Mouse (Mus musculus) ES-Bruce4 (cell line): Measurements from ENCODE around the gene Rag1. TPM values are rescaled to one million over a fixed set of nuclear protein-coding genes. Genes with fewer than 3 reads are reported as not detected.

Experiments used
- H3K27ac ChIP-seq: 2 replicates; pipeline ENCODE4 v1.5.1; 2012; ENCODE audit warnings: low read length, inconsistent platforms; ENCODE audit not compliant: insufficient read depth
- H3K27me3 ChIP-seq: 2 replicates; pipeline ENCODE4 v1.6.1; 2012; ENCODE audit warnings: mild to moderate bottlenecking, low read length, inconsistent platforms; ENCODE audit not compliant: control insufficient read depth, poor library complexity, insufficient read depth, severe bottlenecking
- H3K36me3 ChIP-seq: 2 replicates; pipeline ENCODE4 v1.6.1; 2012; ENCODE audit warnings: inconsistent platforms, mild to moderate bottlenecking, low read length, moderate library complexity; ENCODE audit not compliant: control insufficient read depth, poor library complexity, insufficient read depth, severe bottlenecking
- H3K4me1 ChIP-seq: one replicate; pipeline ENCODE4 v1.8.1; 2011; ENCODE audit warnings: low read length; ENCODE audit not compliant: control insufficient read depth, insufficient read depth
- H3K4me3 ChIP-seq: 2 replicates; pipeline ENCODE4 v1.5.1; 2011; ENCODE audit warnings: low read depth, mild to moderate bottlenecking, low read length
- H3K9ac ChIP-seq: 2 replicates; pipeline ENCODE4 v1.6.1; 2012; ENCODE audit warnings: low read depth, mild to moderate bottlenecking, inconsistent platforms; ENCODE audit not compliant: poor library complexity, severe bottlenecking
- H3K9me3 ChIP-seq: replicated peaks from 2 replicates; pipeline ENCODE4 v1.6.1; 2012; ENCODE audit warnings: mild to moderate bottlenecking, low read length, inconsistent platforms; ENCODE audit not compliant: control insufficient read depth, poor library complexity, insufficient read depth, severe bottlenecking
- CTCF ChIP-seq: IDR thresholded peaks from one replicate; pipeline ENCODE4 v1.8.1; 2011; ENCODE audit warnings: low read depth, low read length
- EP300 ChIP-seq: IDR thresholded peaks from 2 replicates; pipeline ENCODE4 v1.6.1; 2011; ENCODE audit warnings: low read depth, low read length; ENCODE audit not compliant: insufficient read depth
- POLR2A ChIP-seq: IDR thresholded peaks from one replicate; pipeline ENCODE4 v1.8.1; 2011; ENCODE audit warnings: low read length; ENCODE audit not compliant: insufficient read depth
- polyA plus RNA-seq: library from polyadenylated mRNA; stranded (reverse); fragments of >200 nt; gene quantifications from 2 replicates; pipeline ENCODE4 v1.2.4, GENCODE M21; 2011; ENCODE audit warnings: low read depth; ENCODE audit not compliant: missing spikeins, insufficient read depth, insufficient read length

The Rag1 gene
- polyA plus RNA-seq, 1 experiment, result not detected

DNA sequence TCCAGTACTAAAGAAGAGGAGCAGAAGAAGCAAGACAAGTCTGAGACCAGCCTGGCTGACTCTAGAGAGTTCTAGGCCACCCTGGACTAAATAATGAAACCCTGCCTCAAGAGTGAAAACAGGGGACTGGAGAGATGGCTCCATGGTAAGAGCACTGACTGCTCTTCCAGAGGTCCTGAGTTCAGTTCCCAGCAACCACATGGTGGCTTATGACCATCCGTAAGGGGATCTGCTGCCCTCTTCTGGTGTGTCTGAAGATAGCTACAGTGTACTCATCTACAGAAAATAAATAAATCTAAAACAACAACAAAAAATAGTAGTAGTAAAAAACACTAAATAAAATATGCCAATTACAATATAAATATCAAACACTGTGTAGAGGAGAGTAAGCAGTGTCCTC is 3.5 kb downstream of the Rag1 start:
- Histone ChIP-seq H3K9ac (no peak overlapping the region), H3K9me3 (no peaks in the 10 kb centered on the region), H3K4me3 (no peak overlapping the region), H3K27ac (no peak overlapping the region), H3K36me3 (no peaks in the 10 kb centered on the region), H3K4me1 (no peaks in the 10 kb centered on the region), H3K27me3 (no peaks in the 10 kb centered on the region)
- TF ChIP-seq CTCF, result no peak
- TF ChIP-seq EP300, result no peak
- no peak for TF ChIP-seq POLR2A

- Histone ChIP-seq H3K27me3 (no peaks in the 10 kb centered on the region), H3K27ac (no peak overlapping the region), H3K9me3 (no peaks in the 10 kb centered on the region), H3K36me3 (no peaks in the 10 kb centered on the region), H3K9ac (no peak overlapping the region), H3K4me3 (no peak overlapping the region), H3K4me1 (no peaks in the 10 kb centered on the region)
- no peak for TF ChIP-seq CTCF
- no peak for TF ChIP-seq POLR2A
- TF ChIP-seq EP300, result no peak
Observed at GRCm38 (mm10) chr2:101639840-101640350, 9.4 kb downstream of the Rag1 start.

DNA sequence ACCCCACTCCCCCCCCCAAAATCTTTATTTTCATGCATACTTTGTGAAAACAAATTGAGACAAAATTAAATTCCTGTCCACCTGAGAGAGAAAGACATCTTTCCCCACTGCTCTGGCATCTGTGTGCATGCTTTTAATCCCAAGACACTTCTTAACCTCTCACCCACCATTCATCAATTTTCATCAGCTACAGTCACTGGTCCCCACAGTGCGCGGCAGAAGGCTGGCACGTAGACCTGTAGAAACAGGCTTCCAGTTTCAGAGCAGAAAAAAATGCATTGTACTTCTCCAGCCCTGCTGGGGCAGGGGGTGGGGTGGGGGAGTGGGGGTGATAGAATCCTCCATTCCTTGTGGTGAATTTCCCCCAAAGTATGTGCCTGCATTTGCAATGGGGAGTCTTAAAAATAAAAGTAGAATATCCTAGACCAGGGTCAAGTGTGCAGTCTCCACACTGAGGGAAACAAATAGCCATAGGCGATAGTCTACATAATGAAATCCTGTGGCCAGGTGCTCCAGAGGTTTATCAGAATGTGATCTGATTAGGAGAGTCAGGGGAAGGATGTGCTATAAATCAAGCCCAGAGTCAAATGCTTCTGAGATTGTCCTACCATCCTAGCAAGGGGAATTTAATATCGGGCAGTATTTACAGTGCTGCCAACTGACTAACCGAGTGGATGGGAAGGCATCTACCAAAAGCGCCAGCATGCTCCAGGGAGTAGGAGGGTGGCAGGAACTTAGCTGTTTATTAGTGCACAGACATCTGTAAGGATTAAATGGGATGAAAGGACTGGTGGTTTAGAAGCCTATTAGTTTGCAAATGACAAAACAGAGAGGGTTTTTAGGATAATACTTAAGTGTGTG is 10.1 kb downstream of the Rag1 start:
- no peak for TF ChIP-seq CTCF
- TF ChIP-seq POLR2A, result no peak
- no peak for TF ChIP-seq EP300
- no peaks in the 10 kb centered on the region for H3K27me3 ChIP-seq
- no peak overlapping the region for H3K27ac ChIP-seq
- no peaks in the 10 kb centered on the region for H3K4me1 ChIP-seq
- H3K9ac ChIP-seq, result no peak overlapping the region
- H3K9me3 ChIP-seq, result no peaks in the 10 kb centered on the region
- no peak overlapping the region for H3K4me3 ChIP-seq
- no peaks in the 10 kb centered on the region for H3K36me3 ChIP-seq

DNA sequence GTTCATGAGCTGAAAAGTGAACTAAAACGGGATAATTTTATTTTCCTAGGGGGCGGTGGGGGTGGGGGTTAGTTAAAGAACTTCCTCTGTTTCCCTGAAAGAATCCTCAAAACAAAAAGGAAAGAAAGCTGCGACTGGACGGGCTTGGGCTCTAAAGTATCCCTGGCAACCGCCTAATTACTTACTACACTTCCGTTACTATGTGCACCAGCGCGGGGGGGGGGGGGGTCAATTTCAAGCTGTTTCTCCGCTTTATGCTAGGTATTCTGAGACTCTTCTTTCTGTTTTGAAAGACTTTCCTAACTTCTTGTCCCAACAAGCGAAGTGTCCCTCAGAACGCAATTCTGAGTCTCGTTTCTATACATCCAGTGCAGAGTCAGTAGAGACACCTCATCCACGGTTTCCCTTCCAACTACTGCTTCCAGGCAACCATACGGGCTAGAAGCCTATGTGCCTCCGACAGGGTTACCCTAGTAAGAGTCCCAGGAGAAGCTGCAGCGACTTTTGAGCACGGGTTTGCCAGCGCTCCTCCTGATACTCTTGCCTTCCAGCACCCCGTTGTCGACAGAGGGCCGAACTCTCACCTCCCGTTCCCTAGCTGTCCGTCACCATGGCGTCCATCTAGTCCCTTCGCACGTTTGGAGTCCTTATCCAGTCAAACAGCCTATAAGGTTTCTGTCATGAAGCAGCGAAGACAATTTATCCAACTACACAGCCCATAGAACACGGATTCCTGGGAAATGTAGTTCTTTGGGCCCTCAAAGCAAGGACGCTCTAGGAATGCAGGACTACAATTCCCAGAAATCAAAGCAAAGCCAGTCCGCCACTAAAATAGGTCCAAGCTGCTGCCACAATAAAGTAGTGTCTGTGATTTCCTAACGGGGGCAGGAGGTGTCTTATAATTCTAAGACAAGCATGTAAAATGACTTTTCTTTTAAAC is 20.7 kb downstream of the Rag1 start:
- H3K9ac ChIP-seq, result peak overlapping the region; percentile 57
- H3K4me3 ChIP-seq, result peak overlapping the region; percentile 85
- no peaks in the 10 kb centered on the region for H3K4me1 ChIP-seq
- TF ChIP-seq POLR2A, result no peak
- TF ChIP-seq CTCF, result no peak
- no peak for TF ChIP-seq EP300
- H3K27me3 ChIP-seq, result no peaks in the 10 kb centered on the region
- no peaks in the 10 kb centered on the region for H3K9me3 ChIP-seq
- no peak overlapping the region for H3K27ac ChIP-seq
- H3K36me3 ChIP-seq, result no peaks in the 10 kb centered on the region

DNA sequence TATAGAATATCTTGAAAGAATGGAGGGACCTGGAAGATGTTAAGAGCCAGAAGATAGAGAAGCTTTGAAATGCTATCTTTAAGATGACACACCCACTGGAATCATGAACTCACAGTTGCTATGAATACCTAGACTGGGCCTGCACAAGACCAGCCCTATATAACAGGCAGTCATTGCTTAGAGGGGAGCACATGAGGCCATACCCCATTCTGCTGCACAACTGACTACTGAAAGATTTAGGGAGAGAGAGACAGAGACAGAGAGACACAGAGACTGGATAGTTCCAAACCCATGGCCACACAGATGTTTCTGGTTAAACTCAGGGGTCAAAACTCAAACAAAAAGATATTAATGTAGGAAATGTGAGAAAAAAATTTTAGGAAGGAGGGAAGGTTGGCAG is 22.1 kb downstream of the Rag1 start:
- no peaks in the 10 kb centered on the region for H3K27me3 ChIP-seq
- TF ChIP-seq POLR2A (no peak), EP300 (no peak), CTCF (no peak)
- no peaks in the 10 kb centered on the region for H3K9me3 ChIP-seq
- no peaks in the 10 kb centered on the region for H3K4me1 ChIP-seq
- no peak overlapping the region for H3K4me3 ChIP-seq
- H3K36me3 ChIP-seq, result no peaks in the 10 kb centered on the region
- H3K27ac ChIP-seq, result no peak overlapping the region
- no peak overlapping the region for H3K9ac ChIP-seq

DNA sequence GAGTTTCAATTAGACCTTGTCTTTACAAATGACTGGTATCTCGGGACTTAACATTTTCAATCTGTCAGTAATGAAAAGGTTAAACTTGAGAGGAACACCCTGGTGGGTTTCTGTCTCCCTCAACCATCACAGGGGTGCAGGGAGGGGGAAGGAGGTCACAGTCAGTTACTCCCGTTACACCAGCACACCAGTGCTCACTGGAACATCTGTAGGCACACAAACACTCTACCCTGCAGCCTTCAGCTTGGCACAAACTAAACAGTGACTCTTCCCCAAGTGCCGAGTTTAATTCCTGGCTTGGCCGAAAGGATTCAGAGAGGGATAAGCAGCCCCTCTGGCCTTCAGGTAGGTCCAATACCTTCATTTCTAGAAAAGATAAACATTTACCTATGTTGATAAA is 24.8 kb downstream of the Rag1 start, which contains the start of gene Rag2:
Gene Rag2, plus strand, starts transcription at position 193 of the 400 bp plus-strand sequence.
- no peaks in the 10 kb centered on the region for H3K9me3 ChIP-seq
- H3K4me1 ChIP-seq, result no peaks in the 10 kb centered on the region
- H3K9ac ChIP-seq, result no peak within 1 kb of the TSS
- H3K36me3 ChIP-seq, result no peaks in the 10 kb centered on the region
- no peak within 1 kb of the TSS for H3K27ac ChIP-seq
- no peak within 1 kb of the TSS for H3K4me3 ChIP-seq
- no peaks in the 10 kb centered on the region for H3K27me3 ChIP-seq
- TF ChIP-seq CTCF (no peak), POLR2A (no peak), EP300 (no peak)
